Mouse (Mus musculus) midbrain, embryonic 14.5 days (tissue): Measurements from ENCODE around the gene Upf1. TPM values are rescaled to one million over a fixed set of nuclear protein-coding genes. Genes with fewer than 3 reads are reported as not detected.

ENCODE experiments used
- ATAC-seq: fragments of 200-750 bp; cut with Nextera tagmentation; 2 replicates; pipeline ENCODE4 v1.8.0; 2017; ENCODE audit warnings: moderate number of reproducible peaks, moderate library complexity; ENCODE audit not compliant: low FRiP score, low TSS enrichment
- DNase-seq: peaks from one replicate; pipeline ENCODE4 v3.0.0-alpha.2; 2015
- H3K27ac ChIP-seq: fragments of 300-500 bp; sonication (generic); replicated peaks from 2 replicates; pipeline ENCODE4 v1.5.1; 2014; ENCODE audit warnings: mild to moderate bottlenecking, low read depth, low read length, moderate library complexity
- H3K27me3 ChIP-seq: fragments of 300-500 bp; sonication (generic); 2 replicates; pipeline ENCODE4 v1.6.1; 2014; ENCODE audit warnings: low read length, control low read depth, mixed read lengths; ENCODE audit not compliant: control insufficient read depth, insufficient read depth
- H3K36me3 ChIP-seq: fragments of 300-500 bp; sonication (generic); 2 replicates; pipeline ENCODE4 v1.6.1; 2014; ENCODE audit warnings: low read length, control low read depth; ENCODE audit not compliant: control insufficient read depth, insufficient read depth
- H3K4me1 ChIP-seq: fragments of 300-500 bp; sonication (generic); 2 replicates; pipeline ENCODE4 v1.6.1; 2014; ENCODE audit warnings: mild to moderate bottlenecking, antibody characterized with exemption, low read length, control low read depth; ENCODE audit not compliant: control insufficient read depth, insufficient read depth
- H3K4me2 ChIP-seq: fragments of 300-500 bp; sonication (generic); 2 replicates; pipeline ENCODE4 v1.6.1; 2014; ENCODE audit warnings: mild to moderate bottlenecking, low read length, moderate library complexity
- H3K4me3 ChIP-seq: fragments of 300-500 bp; sonication (generic); replicated peaks from 2 replicates; pipeline ENCODE4 v1.5.1; 2014; ENCODE audit warnings: low read depth, low read length
- H3K9ac ChIP-seq: fragments of 300-500 bp; sonication (generic); replicated peaks from 2 replicates; pipeline ENCODE4 v1.6.1; 2014; ENCODE audit warnings: mild to moderate bottlenecking, low read length, moderate library complexity
- H3K9me3 ChIP-seq: fragments of 300-500 bp; sonication (generic); 2 replicates; pipeline ENCODE4 v1.6.1; 2016; ENCODE audit warnings: low read length, control low read depth, mixed read lengths; ENCODE audit not compliant: control insufficient read depth
- WGBS: fragments of 180-500 bp; shearing (Covaris S2); extraction: QIAGEN DNeasy Blood & Tissue Kit; methylation state at CpG from one replicate; pipeline ENCODE4 v1.1.7; 2014; 5-methylcytosine and 5-hydroxymethylcytosine counted together
- polyA plus RNA-seq: library from polyadenylated mRNA; unstranded; fragments of >200 nt; fragmentation: Nextera tagmentation; extraction: Ambion mirVana; gene quantifications from 2 replicates; pipeline ENCODE4 v1.2.1, GENCODE M21; 2014

Upf1 gene
- polyA plus RNA-seq, 1 experiment from 2014 or later: 18.4 TPM

GRCm38 (mm10) chr8:70366588-70366987, 13.5 kb upstream of the Upf1 start:
- no peak for DNase-seq
- WGBS: 72% methylated on average over 5 of the region's 5 CpGs

GRCm38 (mm10) chr8:70364066-70364465, 11.0 kb upstream of the Upf1 start:
- Histone ChIP-seq H3K27me3 (no peaks in the 10 kb centered on the region), H3K36me3 (no peaks in the 10 kb centered on the region), H3K4me3 (no peak overlapping the region), H3K4me2 (no peak overlapping the region), H3K9ac (no peak overlapping the region), H3K4me1 (no peaks in the 10 kb centered on the region), H3K9me3 (no peaks in the 10 kb centered on the region), H3K27ac (no peak overlapping the region)
- 22% methylated on average over 5 of the region's 5 CpGs for WGBS
- no peak for DNase-seq
- ATAC-seq: no peak

More at GRCm38 (mm10) chr8:70366588-70366987, 13.5 kb upstream of the Upf1 start:
- H3K27ac ChIP-seq: no peak overlapping the region
- H3K27me3 ChIP-seq: peaks cover 3% of the 10 kb centered on the region; the same call in 1 of the 2 replicates
- no peaks in the 10 kb centered on the region for H3K4me1 ChIP-seq
- no peaks in the 10 kb centered on the region for H3K36me3 ChIP-seq
- no peak for ATAC-seq
- no peak overlapping the region for H3K4me2 ChIP-seq
- H3K9ac ChIP-seq: no peak overlapping the region
- no peaks in the 10 kb centered on the region for H3K9me3 ChIP-seq
- no peak overlapping the region for H3K4me3 ChIP-seq

- no peak overlapping the region for H3K4me2 ChIP-seq
- no peaks in the 10 kb centered on the region for H3K4me1 ChIP-seq
- no peak overlapping the region for H3K4me3 ChIP-seq
- ATAC-seq: no peak
- no peaks in the 10 kb centered on the region for H3K27me3 ChIP-seq
- no peaks in the 10 kb centered on the region for H3K36me3 ChIP-seq
- no peak overlapping the region for H3K27ac ChIP-seq
- no peak for DNase-seq
- 75% methylated on average over 10 of the region's 10 CpGs for WGBS
- no peak overlapping the region for H3K9ac ChIP-seq
- H3K9me3 ChIP-seq: no peaks in the 10 kb centered on the region
Observed at GRCm38 (mm10) chr8:70361484-70362032, 8.5 kb upstream of the Upf1 start.

- H3K27ac ChIP-seq: no peak overlapping the region
- no peaks in the 10 kb centered on the region for H3K4me1 ChIP-seq
- H3K36me3 ChIP-seq: no peaks in the 10 kb centered on the region
- H3K27me3 ChIP-seq: no peaks in the 10 kb centered on the region
- WGBS: 48% methylated on average over 4 of the region's 4 CpGs
- no peak overlapping the region for H3K4me2 ChIP-seq
- no peaks in the 10 kb centered on the region for H3K9me3 ChIP-seq
- ATAC-seq (no peak), DNase-seq (no peak)
- no peak overlapping the region for H3K9ac ChIP-seq
- H3K4me3 ChIP-seq: no peak overlapping the region
Observed at GRCm38 (mm10) chr8:70360769-70361168, 7.7 kb upstream of the Upf1 start.

- no peak overlapping the region for H3K4me2 ChIP-seq
- DNase-seq (peak; percentile 34), ATAC-seq (no peak)
- no peak overlapping the region for H3K27ac ChIP-seq
- no peak overlapping the region for H3K9ac ChIP-seq
- no peaks in the 10 kb centered on the region for H3K36me3 ChIP-seq
- 27% methylated on average over 3 of the region's 3 CpGs for WGBS
- no peaks in the 10 kb centered on the region for H3K9me3 ChIP-seq
- H3K27me3 ChIP-seq: no peaks in the 10 kb centered on the region
- no peaks in the 10 kb centered on the region for H3K4me1 ChIP-seq
- no peak overlapping the region for H3K4me3 ChIP-seq
Observed at GRCm38 (mm10) chr8:70359411-70359810, 6.3 kb upstream of the Upf1 start.

GRCm38 (mm10) chr8:70356111-70356510, 3.0 kb upstream of the Upf1 start:
- Histone ChIP-seq H3K27me3 (no peaks in the 10 kb centered on the region), H3K4me1 (peaks cover 20% of the 10 kb centered on the region), H3K36me3 (no peaks in the 10 kb centered on the region), H3K9ac (no peak overlapping the region), H3K9me3 (no peaks in the 10 kb centered on the region), H3K4me3 (no peak overlapping the region), H3K4me2 (no peak overlapping the region), H3K27ac (no peak overlapping the region)
- ATAC-seq: no peak
- WGBS: 89% methylated on average over 1 of the region's 1 CpGs
- no peak for DNase-seq

- Histone ChIP-seq H3K4me3 (peak overlapping the region; percentile 94), H3K27ac (peak overlapping the region; percentile 77), H3K9me3 (no peaks in the 10 kb centered on the region), H3K36me3 (peaks cover 5% of the 10 kb centered on the region; the same call in 1 of the 2 replicates), H3K4me2 (peak overlapping the region; percentile 99), H3K9ac (peak overlapping the region; percentile 67), H3K27me3 (no peaks in the 10 kb centered on the region), H3K4me1 (peaks cover 30% of the 10 kb centered on the region)
- 74% methylated on average over 4 of the region's 4 CpGs for WGBS
- DNase-seq: no peak
- 0 out of 2 replicates have a peak, but pooled peaks have one; percentile 9 for ATAC-seq
Observed at GRCm38 (mm10) chr8:70354004-70354403, 926 bp upstream of the Upf1 start.

- Histone ChIP-seq H3K27ac (peak overlapping the region; percentile 81), H3K27me3 (no peaks in the 10 kb centered on the region), H3K36me3 (peaks cover 9% of the 10 kb centered on the region; the same call in 1 of the 2 replicates), H3K9ac (peak overlapping the region; percentile 97), H3K9me3 (no peaks in the 10 kb centered on the region), H3K4me1 (peaks cover 30% of the 10 kb centered on the region), H3K4me3 (peak overlapping the region; percentile 94), H3K4me2 (peak overlapping the region; percentile 99)
- peak; percentile 64 for ATAC-seq
- no peak for DNase-seq
- under 1% methylated on average over 61 of the region's 64 CpGs for WGBS
Observed at GRCm38 (mm10) chr8:70352657-70353151, 374 bp downstream of the Upf1 start.

GRCm38 (mm10) chr8:70352000-70352384, 1.1 kb downstream of the Upf1 start:
- Histone ChIP-seq H3K9ac (peak overlapping the region; percentile 97), H3K4me2 (peak overlapping the region; percentile 99), H3K9me3 (no peaks in the 10 kb centered on the region), H3K27ac (no peak overlapping the region), H3K27me3 (no peaks in the 10 kb centered on the region), H3K4me3 (peak overlapping the region; percentile 94), H3K36me3 (peaks cover 12% of the 10 kb centered on the region; the same call in 1 of the 2 replicates), H3K4me1 (peaks cover 30% of the 10 kb centered on the region)
- WGBS: 27% methylated on average over 3 of the region's 3 CpGs
- ATAC-seq: no peak
- no peak for DNase-seq
